Mouse (Mus musculus) left cerebral cortex, adult 6 months (tissue): ENCODE data around the gene Nmnat1. TPM values are rescaled to one million over a fixed set of nuclear protein-coding genes. Genes with fewer than 3 reads are reported as not detected.

Experiments used
- long read RNA-seq, 2 experiments: library from polyadenylated mRNA; unstranded; transcript quantifications; one replicate each; pipeline ENCODE4 v2.0.0; 2019 to 2020
- polyA plus RNA-seq: library from polyadenylated mRNA; unstranded; fragments of <200 nt; fragmentation: Nextera tagmentation; gene quantifications from 2 replicates; pipeline ENCODE4 v1.2.3, GENCODE M21; 2021

Gene Nmnat1
- polyA plus RNA-seq = 4.3 and 4.7 TPM in 2 replicates
- long read RNA-seq, experiment 1, transcript Nmnat1-201 (5 exons, 1,238 nt) = major isoform, 28 of 34 reads
- long read RNA-seq, experiment 1, partial matches to known transcripts = 2 of 34 reads
- long read RNA-seq, experiment 1, other reads (novel, unspliced or antisense) = 3 of 34 reads
- long read RNA-seq, experiment 2, partial matches to known transcripts = 3 of 11 reads
- long read RNA-seq, experiment 2, other reads (novel, unspliced or antisense) = 4 of 11 reads

GRCm38 (mm10) chr4:149485053-149485824 is at the start of gene Nmnat1, which contains the start of gene Lzic:
Gene Nmnat1 (minus strand): TSS chr4:149485202.
Gene Lzic (plus strand): TSS chr4:149485229.

GRCm38 (mm10) chr4:149517868-149518340 is 32.9 kb upstream of the Nmnat1 start, which contains the start of gene Ctnnbip1:
Gene Ctnnbip1 (plus strand): TSS chr4:149518236.

GRCm38 (mm10) chr4:149477078-149477477 is 7.9 kb downstream of the Nmnat1 start, which contains the start of gene Tmem274:
Gene Tmem274 (plus strand): TSS chr4:149477378.

GRCm38 (mm10) chr4:149454879-149455278 is 30.1 kb downstream of the Nmnat1 start, which contains the start of gene Rbp7:
Gene Rbp7 (minus strand): TSS chr4:149454978.

GRCm38 (mm10) chr4:149426325-149427199 is 58.4 kb downstream of the Nmnat1 start, which contains the start of gene Ube4b:
Gene Ube4b (minus strand): TSS chr4:149426749.

Other genes with a start within 250 kb of the Nmnat1 start
- gene Kif1b, start 177.5 kb downstream of the Nmnat1 start, polyA plus RNA-seq = 51.0 and 56.0 TPM in 2 replicates
- gene Ube4b, start 58.5 kb downstream of the Nmnat1 start, polyA plus RNA-seq = 19.6 and 25.9 TPM in 2 replicates
- not detected in 2 replicates for gene Rbp7, start 30.2 kb downstream of the Nmnat1 start, polyA plus RNA-seq
- gene Tmem274, start 7.8 kb downstream of the Nmnat1 start, polyA plus RNA-seq = not detected in 2 replicates
- 18.4 and 20.2 TPM in 2 replicates for gene Lzic, start within 50 bp of the Nmnat1 start, polyA plus RNA-seq
- 36.4 and 43.9 TPM in 2 replicates for gene Ctnnbip1, start 33.0 kb upstream of the Nmnat1 start, polyA plus RNA-seq
- gene Clstn1, start 101.3 kb upstream of the Nmnat1 start, polyA plus RNA-seq = 123 and 286 TPM in 2 replicates
- gene Pik3cd, start 217.4 kb upstream of the Nmnat1 start, polyA plus RNA-seq = 5.4 and 9.0 TPM in 2 replicates